Mouse (Mus musculus): ENCODE data around the gene Plekhm1.
"Not testable (repeated sequence)": the region's sequence is repeated elsewhere in the genome, so short reads cannot be mapped to it uniquely, and the experiment has no call there.

Plekhm1 gene

GRCm38 (mm10) chr11:103340130-103340529, 72.4 kb downstream of the Plekhm1 start:
- no peak for DNase-seq (ENCODE audit: low spot score in 2 of 2)

DNA sequence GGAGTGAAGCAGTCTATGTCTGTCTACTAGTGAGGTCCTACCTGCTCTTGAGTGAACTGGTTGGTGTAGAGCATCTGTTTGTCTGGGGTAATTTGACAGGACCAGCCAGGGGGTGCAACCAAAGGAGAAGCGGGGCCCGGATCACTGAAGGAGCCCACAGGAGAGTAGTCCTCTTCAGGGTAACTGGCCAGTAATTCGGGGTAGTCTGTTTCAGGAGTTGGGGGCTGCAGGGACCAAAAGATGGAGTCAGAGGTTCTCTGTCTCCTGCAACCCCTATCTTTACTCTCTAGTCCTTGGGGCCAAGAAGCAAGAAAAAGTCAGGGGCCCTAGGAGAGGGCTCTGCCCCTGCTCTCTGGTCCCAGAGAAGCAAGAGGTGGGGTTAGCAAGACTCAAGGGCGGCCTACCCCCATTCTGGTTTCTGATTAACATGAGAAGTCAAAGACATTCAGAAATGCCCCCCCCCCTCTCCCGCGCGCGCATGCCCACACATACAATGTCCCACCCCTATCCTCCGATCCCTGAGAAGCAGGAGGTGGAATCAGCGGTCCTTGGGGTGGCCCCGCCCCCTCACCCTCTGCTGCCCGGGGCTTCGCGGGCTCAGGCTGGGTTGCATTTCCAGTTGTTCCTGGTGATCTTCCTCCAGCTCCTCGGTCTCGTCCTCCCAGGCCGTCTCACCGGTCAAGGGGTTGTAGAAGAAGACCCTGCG, 72.9 kb downstream of the Plekhm1 start:
- no peak for DNase-seq (ENCODE audit: low spot score in 2 of 2)

- no peak for DNase-seq (ENCODE audit: low spot score in 2 of 2)
These were observed 73.8 kb downstream of the Plekhm1 start for GRCm38 (mm10) chr11:103338671-103339070.

GRCm38 (mm10) chr11:103338119-103338518, 74.4 kb downstream of the Plekhm1 start:
- DNase-seq (ENCODE audit: low spot score in 2 of 2) = no peak

DNA sequence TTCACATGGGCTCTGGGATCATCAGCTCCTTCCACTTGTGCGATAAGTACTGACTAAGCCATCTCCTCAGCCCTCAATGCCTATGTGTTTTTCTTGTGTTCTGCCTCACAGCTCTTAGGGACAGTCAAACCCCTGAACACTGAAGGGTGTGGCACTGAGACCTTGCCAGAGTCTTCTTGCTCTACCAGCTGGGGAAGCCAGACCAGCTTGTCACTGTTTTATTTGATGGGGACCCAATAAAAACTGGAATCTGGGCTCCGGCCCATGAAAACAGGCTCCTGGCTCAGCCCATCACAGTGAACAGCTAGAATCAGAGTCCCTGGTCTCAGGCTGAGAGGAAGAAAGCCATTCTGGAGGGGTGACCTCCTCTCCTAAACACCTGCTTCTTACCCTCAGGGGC, 75.3 kb downstream of the Plekhm1 start:
- DNase-seq (ENCODE audit: low spot score in 2 of 2) = no peak

- DNase-seq (ENCODE audit: low spot score in 2 of 2) = no peak
These were observed 76.9 kb downstream of the Plekhm1 start for GRCm38 (mm10) chr11:103335561-103335960.

GRCm38 (mm10) chr11:103334925-103335324, 77.6 kb downstream of the Plekhm1 start:
- DNase-seq (ENCODE audit: low spot score in 2 of 2) = no peak

DNA sequence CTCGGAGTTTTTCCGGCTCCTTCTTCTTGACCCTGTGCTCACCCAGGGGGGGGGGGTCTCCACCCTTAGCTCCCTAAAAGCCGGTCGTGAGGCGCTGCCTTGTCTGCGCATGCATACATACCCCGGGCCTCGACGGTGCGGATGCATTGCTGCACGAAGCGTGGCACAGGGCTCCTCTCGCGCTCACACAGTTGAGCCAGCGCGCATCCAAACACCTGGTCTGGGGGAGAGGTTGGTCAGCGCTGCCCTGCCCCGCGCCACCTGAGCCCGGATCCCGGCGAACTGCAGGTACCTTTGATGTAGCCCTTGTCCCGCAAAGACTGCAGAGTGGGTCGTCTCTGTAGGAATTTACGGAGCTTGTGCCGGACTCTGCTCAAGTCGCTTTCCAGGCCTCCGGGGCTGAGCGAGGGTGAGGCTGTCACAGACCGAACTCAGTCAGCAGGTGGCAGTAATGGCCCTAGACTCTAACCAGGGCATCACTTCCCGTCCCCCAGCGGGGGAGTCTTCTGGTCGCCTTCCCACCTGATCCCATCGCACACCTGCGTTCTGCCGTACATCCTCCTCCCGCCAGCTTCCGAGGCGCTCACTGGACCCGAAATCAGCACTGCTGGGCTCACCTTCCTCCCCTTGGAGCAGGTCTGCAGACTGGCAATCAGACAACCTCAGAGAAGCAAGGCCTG, 78.6 kb downstream of the Plekhm1 start:
- DNase-seq (ENCODE audit: low spot score in 2 of 2) = no peak

GRCm38 (mm10) chr11:103332890-103333651, 79.4 kb downstream of the Plekhm1 start:
- no peak for DNase-seq (ENCODE audit: low spot score in 2 of 2)

DNA sequence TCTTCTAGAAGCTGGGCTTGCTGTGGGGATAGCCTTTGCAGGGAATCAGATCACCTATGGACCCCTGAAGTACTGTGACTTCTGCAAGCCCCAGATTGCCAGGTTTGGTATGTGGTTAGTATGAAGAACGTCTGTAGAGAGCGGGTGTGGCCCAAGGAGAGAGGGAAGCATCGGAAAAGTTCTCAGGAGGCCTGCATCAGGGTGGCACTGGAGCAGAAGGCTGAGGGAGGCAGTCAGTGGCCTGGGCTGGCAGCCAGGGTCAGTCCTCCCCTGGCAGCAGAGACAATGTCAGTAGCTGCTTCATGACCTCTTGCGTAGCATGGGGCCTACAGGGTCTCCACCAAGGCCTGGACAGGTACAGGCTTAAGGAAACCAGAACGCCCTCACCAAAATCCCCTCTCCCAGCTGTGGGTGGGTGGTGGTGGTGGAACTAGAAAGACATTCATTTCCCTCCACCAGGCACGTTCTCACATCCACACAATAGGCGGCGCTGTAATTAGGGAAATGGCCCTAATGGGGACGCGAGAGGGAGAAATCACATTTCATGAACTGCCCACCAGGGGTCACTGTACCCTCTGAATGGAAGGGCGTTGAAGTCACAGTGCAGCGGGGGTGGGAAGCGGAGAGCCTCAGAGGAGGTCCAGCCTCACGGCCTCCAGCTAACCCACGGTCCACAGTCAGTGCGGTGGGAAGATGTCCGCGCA, 80.1 kb downstream of the Plekhm1 start:
- DNase-seq (ENCODE audit: low spot score in 2 of 2) = peak; percentile 62 to 68

DNA sequence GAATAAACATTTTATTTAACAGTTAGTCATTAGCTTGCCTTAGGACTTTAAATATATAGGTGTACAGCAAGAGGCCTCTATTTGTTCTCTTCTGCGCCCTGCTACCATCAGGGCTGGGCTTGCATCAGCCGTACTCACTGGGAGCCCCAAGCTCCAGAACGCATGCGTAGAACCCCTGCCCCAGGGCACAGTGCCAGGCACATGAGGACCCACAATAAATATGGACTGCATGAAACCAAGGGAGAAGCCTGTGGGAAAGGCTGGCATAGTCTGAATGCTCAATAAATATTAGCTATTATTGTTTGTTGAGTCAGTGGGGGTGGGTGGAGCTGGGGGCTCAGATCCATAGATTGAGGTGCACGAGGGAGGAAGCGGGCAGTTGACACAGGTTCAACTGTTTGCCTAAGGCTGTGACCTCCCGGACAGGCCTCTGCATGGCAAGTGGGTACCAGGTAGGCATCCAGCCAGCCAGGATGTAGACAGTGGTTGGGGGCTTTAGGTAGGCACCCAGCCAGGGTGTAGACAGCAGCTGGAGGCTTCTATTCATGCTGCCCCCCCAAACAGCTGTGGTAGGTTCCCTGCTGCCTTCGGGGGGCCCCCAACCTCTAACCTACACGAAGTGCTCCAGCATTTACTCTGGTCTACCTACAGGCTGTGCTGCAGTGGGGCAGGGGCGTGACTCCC, 80.8 kb downstream of the Plekhm1 start:
- DNase-seq (ENCODE audit: low spot score in 2 of 2) = no peak

- DNase-seq (ENCODE audit: low spot score in 2 of 2) = no peak
These were observed 81.7 kb downstream of the Plekhm1 start for GRCm38 (mm10) chr11:103330651-103331319.

GRCm38 (mm10) chr11:103326950-103327349, 85.5 kb downstream of the Plekhm1 start:
- peak; percentile 60 to 82 for DNase-seq (ENCODE audit: low spot score in 2 of 2)

GRCm38 (mm10) chr11:103325172-103325571, 87.3 kb downstream of the Plekhm1 start:
- DNase-seq (ENCODE audit: low spot score in 2 of 2) = peak; percentile 45 to 65

GRCm38 (mm10) chr11:103324723-103325122, 87.8 kb downstream of the Plekhm1 start:
- DNase-seq (ENCODE audit: low spot score in 2 of 2) = no peak

GRCm38 (mm10) chr11:103322832-103323231, 89.7 kb downstream of the Plekhm1 start:
- not testable (repeated sequence) for DNase-seq (ENCODE audit: low spot score in 2 of 2)

DNA sequence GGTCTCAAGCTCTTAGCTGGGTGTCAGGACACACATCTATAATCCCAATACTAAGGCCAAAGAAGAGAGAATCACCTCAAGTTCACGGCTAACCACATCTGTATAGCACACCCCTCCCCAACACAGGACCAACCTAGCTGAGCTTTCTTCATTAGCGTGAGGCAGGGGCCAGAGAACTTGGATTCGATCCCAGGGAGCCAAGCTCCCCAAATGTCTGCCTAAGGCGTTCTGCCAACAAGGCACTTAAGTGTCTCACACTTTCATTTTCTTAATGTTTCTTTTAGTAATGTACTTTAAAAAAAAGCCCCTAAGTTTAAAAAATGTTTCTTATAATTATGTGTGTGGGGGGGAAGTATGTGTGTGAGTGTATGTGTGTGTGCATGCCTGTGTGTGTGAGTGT, 91.8 kb downstream of the Plekhm1 start:
- DNase-seq (ENCODE audit: low spot score in 2 of 2) = no peak

DNA sequence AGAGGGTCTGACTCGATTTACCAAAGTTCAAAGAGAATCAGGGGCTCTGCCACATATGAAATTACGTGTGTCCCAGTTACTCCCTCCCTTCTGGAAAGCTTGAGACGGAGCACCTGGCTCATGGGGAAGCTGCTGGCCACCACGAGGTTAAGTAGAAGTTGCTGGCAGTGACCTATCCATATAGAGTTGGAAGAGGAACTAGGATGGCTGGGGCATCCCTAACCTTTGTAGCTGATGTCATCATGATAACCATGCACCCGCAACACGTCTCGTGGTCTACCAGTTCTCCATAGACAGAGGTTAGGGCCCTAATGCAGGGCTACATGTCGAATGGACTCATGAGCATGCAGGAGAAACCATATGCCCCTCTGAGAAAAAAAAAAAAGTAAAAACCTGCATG, 92.3 kb downstream of the Plekhm1 start:
- DNase-seq (ENCODE audit: low spot score in 2 of 2) = no peak

GRCm38 (mm10) chr11:103318042-103318441, 94.4 kb downstream of the Plekhm1 start:
- no peak for DNase-seq (ENCODE audit: low spot score in 2 of 2)

DNA sequence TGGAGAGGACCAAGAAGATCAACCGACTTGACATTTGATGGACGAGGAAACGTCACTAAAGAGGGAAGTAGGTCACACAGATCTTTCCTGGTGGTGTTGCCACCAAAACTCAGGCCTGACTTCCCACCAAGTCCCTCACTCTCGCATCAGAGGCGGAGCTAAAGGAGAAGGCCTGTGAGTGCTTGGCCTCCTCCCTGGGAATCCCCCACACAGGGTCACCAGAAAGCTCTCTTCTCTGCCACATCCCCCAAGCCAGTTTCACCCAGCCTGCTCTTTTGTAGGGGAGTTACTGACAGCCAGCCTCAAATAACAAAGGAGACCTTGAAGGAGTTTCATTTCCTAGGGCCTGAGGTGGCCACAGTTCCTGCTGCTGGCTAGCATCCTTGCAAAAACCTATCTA, 97.1 kb downstream of the Plekhm1 start:
- DNase-seq (ENCODE audit: low spot score in 2 of 2) = no peak

Data from frontal cortex, postnatal 14 days (tissue).